Mouse (Mus musculus) hindbrain, embryonic 16.5 days (tissue): ENCODE measurements at regions not wholly inside any gene's neighbourhood (a gene's known extent, or its start where the extent isn't known, plus 50 kb on each side); places are given as distances from the start of the nearest gene placed in this dataset.

Experiments
- ATAC-seq: fragments of 200-750 bp; cut with Nextera tagmentation; 2 replicates; pipeline ENCODE4 v1.8.0; 2017; ENCODE audit warnings: moderate TSS enrichment, moderate library complexity
- H3K27ac ChIP-seq: fragments of 300-500 bp; sonication (generic); 2 replicates; pipeline ENCODE4 v1.5.1; 2014; ENCODE audit warnings: low read depth, mild to moderate bottlenecking, control low read depth, low read length, moderate library complexity
- H3K27me3 ChIP-seq: fragments of 300-500 bp; sonication (generic); replicated peaks from 2 replicates; pipeline ENCODE4 v1.6.1; 2014; ENCODE audit warnings: low read length; ENCODE audit not compliant: control insufficient read depth, insufficient read depth
- H3K36me3 ChIP-seq: fragments of 300-500 bp; sonication (generic); 2 replicates; pipeline ENCODE4 v1.6.1; 2014; ENCODE audit warnings: mild to moderate bottlenecking, low read length, moderate library complexity, mixed read lengths; ENCODE audit not compliant: control insufficient read depth, insufficient read depth
- H3K4me1 ChIP-seq: fragments of 300-500 bp; sonication (generic); 2 replicates; pipeline ENCODE4 v1.6.1; 2014; ENCODE audit warnings: low read depth, low read length; ENCODE audit not compliant: control insufficient read depth, insufficient read depth
- H3K4me2 ChIP-seq: fragments of 300-500 bp; sonication (generic); 2 replicates; pipeline ENCODE4 v1.6.1; 2014; ENCODE audit warnings: mild to moderate bottlenecking, low read length, control low read depth, moderate library complexity
- H3K4me3 ChIP-seq: fragments of 300-500 bp; sonication (generic); 2 replicates; pipeline ENCODE4 v1.5.1; 2014; ENCODE audit warnings: mild to moderate bottlenecking, low read length, control low read depth, moderate library complexity
- H3K9ac ChIP-seq: fragments of 300-500 bp; sonication (generic); 2 replicates; pipeline ENCODE4 v1.6.1; 2014; ENCODE audit warnings: low read depth, mild to moderate bottlenecking, control low read depth, low read length, moderate library complexity
- H3K9me3 ChIP-seq: fragments of 300-500 bp; sonication (generic); 2 replicates; pipeline ENCODE4 v1.6.1; 2014; ENCODE audit warnings: mild to moderate bottlenecking, low read length, moderate library complexity; ENCODE audit not compliant: control insufficient read depth
- WGBS: fragments of 180-500 bp; shearing (Covaris S2); extraction: QIAGEN DNeasy Blood & Tissue Kit; methylation state at CpG from one replicate; pipeline ENCODE4 v1.1.7; 2014; 5-methylcytosine and 5-hydroxymethylcytosine counted together

- WGBS: 77% methylated on average over 5 of the region's 5 CpGs
- Histone ChIP-seq H3K4me3 (no peak overlapping the region), H3K4me1 (peaks cover 5% of the 10 kb centered on the region), H3K27ac (no peak overlapping the region), H3K9me3 (no peaks in the 10 kb centered on the region), H3K4me2 (no peak overlapping the region), H3K9ac (no peak overlapping the region), H3K36me3 (no peaks in the 10 kb centered on the region), H3K27me3 (no peaks in the 10 kb centered on the region)
- ATAC-seq: no peak
These were observed 379.6 kb downstream of the Mllt3 start for GRCm38 (mm10) chr4:87653440-87654165.

GRCm38 (mm10) chr4:87652314-87652934 is 380.7 kb downstream of the Mllt3 start:
- 66% methylated on average over 8 of the region's 8 CpGs for WGBS
- Histone ChIP-seq H3K9ac (no peak overlapping the region), H3K36me3 (no peaks in the 10 kb centered on the region), H3K4me2 (no peak overlapping the region), H3K4me1 (peaks cover 9% of the 10 kb centered on the region), H3K9me3 (no peaks in the 10 kb centered on the region), H3K27ac (no peak overlapping the region), H3K27me3 (no peaks in the 10 kb centered on the region), H3K4me3 (no peak overlapping the region)
- no peak for ATAC-seq

- H3K36me3 ChIP-seq: no peaks in the 10 kb centered on the region
- H3K9ac ChIP-seq: no peak overlapping the region
- no peak overlapping the region for H3K4me3 ChIP-seq
- peak overlapping the region; percentile 54 for H3K27ac ChIP-seq
- no peak overlapping the region for H3K4me2 ChIP-seq
- no peaks in the 10 kb centered on the region for H3K9me3 ChIP-seq
- ATAC-seq: peak; percentile 48
- WGBS: 45% methylated on average over 3 of the region's 3 CpGs
- H3K4me1 ChIP-seq: peaks cover 9% of the 10 kb centered on the region
- H3K27me3 ChIP-seq: no peaks in the 10 kb centered on the region
These were observed 381.9 kb downstream of the Mllt3 start for GRCm38 (mm10) chr4:87651275-87651674.

GRCm38 (mm10) chr4:87650837-87651236 is 382.3 kb downstream of the Mllt3 start:
- peaks cover 9% of the 10 kb centered on the region for H3K4me1 ChIP-seq
- no peak overlapping the region for H3K4me3 ChIP-seq
- H3K36me3 ChIP-seq: no peaks in the 10 kb centered on the region
- ATAC-seq: peak; percentile 83
- H3K27me3 ChIP-seq: no peaks in the 10 kb centered on the region
- H3K9ac ChIP-seq: no peak overlapping the region
- H3K4me2 ChIP-seq: no peak overlapping the region
- WGBS: 20% methylated on average over 6 of the region's 6 CpGs
- H3K27ac ChIP-seq: peak overlapping the region; percentile 54
- no peaks in the 10 kb centered on the region for H3K9me3 ChIP-seq

GRCm38 (mm10) chr4:87650393-87650792 is 382.8 kb downstream of the Mllt3 start:
- H3K4me2 ChIP-seq: no peak overlapping the region
- WGBS: 53% methylated on average over 3 of the region's 3 CpGs
- no peaks in the 10 kb centered on the region for H3K9me3 ChIP-seq
- no peak for ATAC-seq
- H3K4me3 ChIP-seq: no peak overlapping the region
- H3K27ac ChIP-seq: peak overlapping the region; percentile 54; the same call in 1 of the 2 replicates
- no peaks in the 10 kb centered on the region for H3K36me3 ChIP-seq
- H3K4me1 ChIP-seq: peaks cover 9% of the 10 kb centered on the region
- no peak overlapping the region for H3K9ac ChIP-seq
- no peaks in the 10 kb centered on the region for H3K27me3 ChIP-seq

GRCm38 (mm10) chr4:87648919-87649318 is 384.2 kb downstream of the Mllt3 start:
- Histone ChIP-seq H3K9ac (no peak overlapping the region), H3K4me1 (peaks cover 9% of the 10 kb centered on the region), H3K4me2 (peak overlapping the region; percentile 78), H3K27me3 (no peaks in the 10 kb centered on the region), H3K4me3 (no peak overlapping the region), H3K27ac (peak overlapping the region; percentile 4; the same call in 1 of the 2 replicates), H3K36me3 (no peaks in the 10 kb centered on the region), H3K9me3 (no peaks in the 10 kb centered on the region)
- peak; percentile 5; the same call in 1 of the 2 replicates for ATAC-seq

GRCm38 (mm10) chr4:87647932-87648911 is 384.9 kb downstream of the Mllt3 start:
- peak overlapping the region; percentile 52 for H3K9ac ChIP-seq
- WGBS: 5% methylated on average over 26 of the region's 26 CpGs
- H3K9me3 ChIP-seq: no peaks in the 10 kb centered on the region
- H3K4me3 ChIP-seq: peak overlapping the region; percentile 35
- H3K27ac ChIP-seq: peak overlapping the region; percentile 62
- peak; percentile 79 for ATAC-seq
- no peaks in the 10 kb centered on the region for H3K27me3 ChIP-seq
- peak overlapping the region; percentile 78 for H3K4me2 ChIP-seq
- H3K36me3 ChIP-seq: no peaks in the 10 kb centered on the region
- peaks cover 9% of the 10 kb centered on the region for H3K4me1 ChIP-seq

GRCm38 (mm10) chr4:87642002-87642401 is 391.2 kb downstream of the Mllt3 start:
- Histone ChIP-seq H3K9ac (no peak overlapping the region), H3K36me3 (no peaks in the 10 kb centered on the region), H3K4me1 (no peaks in the 10 kb centered on the region; the same call in none of the 2 replicates), H3K4me3 (no peak overlapping the region), H3K4me2 (no peak overlapping the region), H3K27ac (no peak overlapping the region), H3K9me3 (no peaks in the 10 kb centered on the region), H3K27me3 (no peaks in the 10 kb centered on the region)
- ATAC-seq: no peak
- WGBS: 84% methylated on average over 5 of the region's 5 CpGs

- Histone ChIP-seq H3K9me3 (no peaks in the 10 kb centered on the region), H3K4me1 (no peaks in the 10 kb centered on the region; the same call in none of the 2 replicates), H3K4me3 (no peak overlapping the region), H3K9ac (no peak overlapping the region), H3K36me3 (no peaks in the 10 kb centered on the region), H3K27ac (no peak overlapping the region), H3K4me2 (no peak overlapping the region), H3K27me3 (no peaks in the 10 kb centered on the region)
- no peak for ATAC-seq
- 81% methylated on average over 3 of the region's 3 CpGs for WGBS
These were observed 391.6 kb downstream of the Mllt3 start for GRCm38 (mm10) chr4:87641551-87641950.
